Mouse (Mus musculus) heart, postnatal 25 days (tissue): Measurements from ENCODE around the gene Rhoj. TPM values are rescaled to one million over a fixed set of nuclear protein-coding genes. Genes with fewer than 3 reads are reported as not detected.

Experiments
- DNase-seq: peaks from one replicate; pipeline ENCODE4 v3.0.0; 2022; ENCODE audit warnings: low spot score
- intact Hi-C: fragments of 180-260 bp; cut with DNase I; formaldehyde crosslinking; loops from one replicate; pipeline ENCODE4 v1.15.1; 2025
- total RNA-seq, 2 experiments: library from RNA; stranded (reverse); gene quantifications; 2 replicates each; pipeline ENCODE4 v1.2.3; 2021

Gene Rhoj
- total RNA-seq, 2 experiments from 2014 or later = 32.2 to 41.4 TPM

GRCm38 (mm10) chr12:75449475-75449966 lies 141.4 kb downstream of the Rhoj start:
- DNase-seq = no peak
- intact Hi-C loops = loop anchor here (5.0 kb wide), 1 partner anchor 167 kb away; no protein-coding TSS in a partner anchor

DNA sequence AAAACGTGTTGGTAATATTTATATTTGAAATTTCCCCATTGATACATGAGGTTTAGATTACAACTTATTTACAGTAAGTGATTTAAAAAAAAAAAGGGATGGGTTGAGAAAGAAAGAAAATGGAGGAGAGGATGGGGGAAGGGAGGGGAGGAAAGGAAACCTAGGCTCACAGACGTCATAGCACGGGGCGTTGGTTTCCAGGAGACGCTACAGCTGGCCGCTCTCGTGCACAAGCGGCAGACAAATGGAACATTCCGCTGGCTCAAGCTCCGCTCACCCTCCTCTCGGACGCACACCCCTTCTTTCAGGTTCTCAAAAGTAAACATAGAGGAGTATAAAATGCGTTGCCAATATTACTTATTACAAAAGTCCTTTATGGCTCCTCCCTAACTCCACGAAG lies 141.9 kb downstream of the Rhoj start:
- intact Hi-C loops = no loop called here
- no peak for DNase-seq

GRCm38 (mm10) chr12:75450592-75450991 lies 142.5 kb downstream of the Rhoj start:
- no peak for DNase-seq
- intact Hi-C loops = no loop called here

Other genes starting within 250 kb of the Rhoj start
- gene Kcnh5, start 131.0 kb upstream of the Rhoj start, total RNA-seq = not detected
- not detected for gene Gphb5, start 108.5 kb downstream of the Rhoj start, total RNA-seq